Mouse (Mus musculus): ENCODE data around the gene Otub1.

- no peak for TF ChIP-seq CTCF (IDR thresholded peaks at IDR 0.05; ENCODE audit: low read depth, low read length)
- TF ChIP-seq GATA1 (IDR thresholded peaks at IDR 0.05; ENCODE audit: borderline replicate concordance, low read length), result no peak
- TF ChIP-seq POLR2AphosphoS5 (IDR thresholded peaks at IDR 0.05; ENCODE audit: insufficient replicate concordance, low read depth, low read length), result no peak
Measured at GRCm38 (mm10) chr19:7226511-7226914, 20.4 kb upstream of the Otub1 start.

Data from G1E (cell line).